Mouse (Mus musculus) MEL-GATA-1-ER (cell line): ENCODE results near the gene Meis1.

Source experiments
- DNase-seq: peaks from one replicate; pipeline ENCODE4 v3.0.0-alpha.2; 2012; ENCODE audit warnings: low read depth; ENCODE audit errors: extremely low read depth

Gene Meis1

DNA sequence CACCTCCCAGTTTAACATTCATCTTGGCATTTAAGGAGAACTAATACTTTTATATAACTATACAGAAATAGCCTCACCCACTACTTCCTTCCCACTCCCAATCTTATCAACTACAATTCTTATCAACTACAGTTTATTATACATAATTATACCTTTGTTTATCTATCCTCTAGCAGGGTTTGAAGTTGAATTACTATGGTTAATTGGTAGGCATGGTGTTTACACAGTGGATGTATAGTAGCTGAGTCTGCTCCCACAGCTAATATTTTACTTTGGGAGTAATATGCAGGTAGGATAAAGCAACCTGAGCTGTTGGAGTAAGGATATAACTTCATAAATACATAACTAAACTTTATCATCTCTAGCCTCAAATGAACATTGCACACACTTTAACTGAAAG lies 188.7 kb downstream of the Meis1 start:
- no peak for DNase-seq
